Mouse (Mus musculus) right cerebral cortex, postnatal 36 days (tissue): ENCODE measurements around the gene Gm47996.
"Not testable (repeated sequence)": the region's sequence is repeated elsewhere in the genome, so short reads cannot be mapped to it uniquely, and the experiment has no call there.

Experiments
- DNase-seq, 2 experiments: peaks; one replicate each; pipeline ENCODE4 v3.0.0; 2022; ENCODE audit warnings: low spot score in 2 of 2, mixed read lengths in 1 of 2

Gene Gm47996

DNA sequence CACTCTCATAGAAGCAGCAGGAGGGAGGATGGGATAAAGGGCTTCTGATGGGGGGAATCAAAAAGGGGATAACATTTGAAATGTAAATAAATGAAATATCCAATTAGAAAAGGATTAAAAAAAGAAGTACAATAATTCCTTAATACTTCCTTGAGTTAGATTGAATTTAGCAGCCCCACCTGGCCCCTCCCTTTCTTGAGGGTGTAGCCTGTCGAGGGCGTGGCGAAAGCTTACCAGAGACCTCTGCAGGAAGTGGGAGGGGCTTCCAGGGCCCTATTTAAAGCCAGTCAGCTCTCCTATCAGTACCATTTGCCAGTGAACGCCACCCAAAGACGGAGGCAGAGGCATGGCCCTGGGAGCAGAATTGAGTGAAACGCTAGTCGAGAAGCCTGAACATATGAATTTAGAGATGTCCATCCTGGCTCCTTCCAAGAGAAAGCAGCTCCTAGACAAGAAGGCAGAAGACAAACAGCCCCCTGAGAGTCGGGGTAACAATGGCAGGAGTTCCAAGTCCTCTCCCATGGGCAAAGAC lies at the start of gene Gm47996:
TSS of gene Gm47996 (plus strand) at position 308 of the 532 bp plus-strand sequence.
- not testable (repeated sequence) for DNase-seq

- DNase-seq: no peak
Measured at GRCm38 (mm10) chr1:151166031-151166430, 43.9 kb upstream of the Gm47996 start.

DNA sequence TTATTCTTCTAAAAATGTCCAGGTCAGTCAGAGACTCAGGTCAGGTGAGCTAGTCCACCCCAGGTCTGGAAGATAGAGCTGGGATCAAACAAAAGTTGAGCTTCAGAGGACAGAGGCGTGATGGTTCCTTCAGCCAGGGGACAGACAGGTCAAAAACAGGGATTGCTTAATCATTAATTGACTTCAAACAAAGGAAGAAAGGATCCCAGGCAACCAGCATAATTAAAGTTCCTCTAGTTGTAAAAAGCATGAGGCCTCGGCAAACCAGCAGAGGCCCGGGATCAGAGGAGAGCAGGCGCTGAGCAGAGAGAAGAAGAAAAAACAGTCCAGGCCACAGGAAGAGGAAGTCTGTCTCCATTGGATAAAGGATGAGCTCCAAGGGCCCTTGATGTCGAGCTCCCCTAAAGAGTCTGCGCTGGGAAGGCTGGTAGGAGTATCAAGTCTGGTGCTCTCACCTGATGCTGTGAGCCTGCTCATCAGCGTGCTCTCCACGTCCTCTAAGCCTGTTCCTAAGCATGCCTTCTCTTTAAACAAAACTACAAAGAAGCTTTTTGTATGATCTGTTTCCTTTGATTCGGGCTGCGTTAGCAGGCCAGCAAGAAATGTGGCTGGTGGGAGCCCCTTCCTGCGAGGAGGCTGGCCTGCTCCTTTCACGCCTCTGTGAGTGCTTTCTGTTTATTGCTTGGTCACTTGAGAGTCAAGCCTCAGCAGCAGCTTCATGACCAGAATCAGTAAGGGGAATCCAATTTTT lies 42.5 kb upstream of the Gm47996 start:
- DNase-seq: no peak

DNA sequence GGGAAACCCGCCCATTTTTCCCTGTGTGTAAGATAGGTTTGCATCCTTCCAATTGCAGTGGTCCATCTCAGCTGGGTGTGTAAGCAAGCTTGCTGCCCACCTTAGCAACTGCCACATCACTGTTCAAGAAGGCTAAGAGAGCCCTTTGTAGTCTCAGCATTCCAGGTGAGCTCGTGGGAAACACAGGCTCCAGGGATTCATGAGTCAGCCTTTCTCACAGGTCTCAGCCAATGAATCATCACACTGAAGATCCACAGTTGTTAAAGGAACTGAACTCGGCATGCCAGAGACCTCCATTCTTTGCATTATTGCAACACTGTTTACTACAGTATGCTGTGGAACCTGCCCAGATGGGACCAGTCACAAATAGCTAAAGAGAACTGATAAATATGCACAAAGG lies 41.3 kb upstream of the Gm47996 start:
- no peak for DNase-seq

DNA sequence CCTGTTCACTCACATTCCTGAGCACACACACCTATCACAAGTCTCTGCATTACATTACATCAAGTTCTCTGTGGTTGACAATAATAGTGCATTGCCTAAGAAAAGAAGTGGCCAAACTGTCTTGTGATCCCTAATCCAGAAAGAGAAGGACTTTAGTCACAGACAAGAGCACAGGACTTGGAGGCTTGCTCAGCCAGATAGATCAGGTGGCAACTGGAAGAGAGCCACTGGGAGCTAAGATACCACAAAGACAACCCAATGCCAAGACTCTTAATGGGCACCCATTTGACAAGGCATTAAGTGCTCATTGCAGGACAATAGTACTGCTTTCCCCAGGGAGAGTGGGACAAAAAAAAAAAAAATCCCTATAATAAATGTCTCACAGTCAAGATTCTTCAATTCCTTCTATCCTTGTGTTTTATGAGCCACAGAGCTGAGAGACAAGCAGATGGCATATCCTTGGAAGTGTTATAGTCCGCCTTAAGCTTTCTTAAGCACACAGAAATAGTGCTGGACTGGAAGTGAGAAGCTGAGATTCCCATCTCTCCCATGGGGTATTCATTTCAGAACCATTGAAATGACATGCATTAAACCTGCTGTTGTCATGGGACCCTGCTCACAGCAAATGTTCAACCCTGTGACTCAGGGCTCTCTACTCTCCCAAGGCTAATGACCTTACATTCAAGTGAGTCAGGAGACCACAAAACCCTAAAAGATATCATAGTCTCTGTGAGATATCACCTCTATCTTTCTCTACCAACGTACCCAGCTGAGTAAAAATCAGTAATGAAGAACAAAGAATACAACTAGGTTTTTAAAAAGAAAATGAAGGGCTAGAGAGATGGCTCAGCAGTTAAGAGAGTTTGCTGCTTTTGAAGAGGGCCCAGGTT lies 38.1 kb upstream of the Gm47996 start:
- DNase-seq: no peak

DNA sequence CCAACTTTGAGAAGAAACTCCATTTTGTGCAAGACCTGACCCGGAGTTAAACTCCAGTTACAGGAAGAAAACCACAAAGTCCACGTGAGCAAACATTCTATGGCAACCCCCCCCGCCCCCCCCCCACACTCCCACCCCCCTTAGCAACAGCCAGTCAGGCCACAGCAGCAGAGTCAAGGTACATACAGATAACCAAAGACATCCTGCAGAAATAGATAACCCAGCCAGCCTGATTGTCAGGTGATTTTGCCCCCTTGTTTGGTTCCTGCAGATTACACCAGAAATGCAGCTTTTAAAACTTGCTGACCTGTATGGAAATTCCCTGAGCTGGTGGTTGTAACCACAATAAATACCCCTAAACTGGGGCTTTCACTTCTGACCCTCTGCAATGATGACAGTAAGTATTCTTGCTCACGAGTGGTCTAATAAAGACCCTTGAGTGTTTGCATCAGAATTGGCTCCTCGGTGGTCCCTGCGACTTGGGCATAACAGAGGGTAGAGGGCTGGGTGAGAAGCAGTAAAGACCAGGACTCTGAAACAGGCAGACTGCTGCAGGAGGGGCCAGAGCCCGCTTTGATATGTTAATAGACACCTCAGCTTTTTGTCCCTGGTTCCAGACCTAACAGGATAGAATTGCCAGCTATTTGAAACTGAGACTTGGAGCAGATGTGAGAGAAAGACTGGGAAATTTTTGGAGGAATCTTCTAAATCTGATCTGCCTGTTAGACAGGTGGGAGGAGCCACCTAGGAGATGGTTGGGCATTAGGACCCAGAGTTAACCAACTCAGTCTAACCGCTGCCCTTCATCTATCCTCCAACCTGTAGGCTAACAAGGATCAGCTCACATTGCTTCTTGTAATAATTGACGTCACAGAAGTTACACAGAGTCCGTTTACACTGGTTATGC lies 32.6 kb upstream of the Gm47996 start:
- no peak for DNase-seq

DNA sequence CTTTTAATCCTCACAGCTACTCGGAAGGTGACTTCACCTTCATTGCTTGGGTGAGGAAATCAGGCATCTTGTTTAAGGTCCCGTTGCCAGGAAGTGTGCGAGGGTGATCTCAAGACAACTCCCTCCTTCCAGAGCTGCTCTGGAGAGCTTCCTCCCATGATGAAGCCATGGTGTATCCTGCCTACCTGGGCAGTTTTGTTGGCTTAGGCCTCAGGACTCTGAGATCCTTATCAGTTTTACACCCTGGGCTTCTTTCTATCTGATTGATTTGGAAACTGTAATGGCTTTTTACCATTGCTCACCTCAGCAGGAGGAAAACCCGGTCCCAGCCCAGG lies 32.0 kb upstream of the Gm47996 start:
- DNase-seq: no peak

- DNase-seq: no peak
Measured at GRCm38 (mm10) chr1:151178505-151179083, 31.3 kb upstream of the Gm47996 start.

- no peak for DNase-seq
Measured at GRCm38 (mm10) chr1:151180167-151180566, 29.8 kb upstream of the Gm47996 start.

GRCm38 (mm10) chr1:151182266-151182665 lies 27.7 kb upstream of the Gm47996 start, which contains the start of gene Gm47985:
Gm47985 (plus strand) TSS chr1:151182537.
- not testable (repeated sequence) for DNase-seq

GRCm38 (mm10) chr1:151186186-151186585 lies 23.7 kb upstream of the Gm47996 start:
- DNase-seq: not testable (repeated sequence)

- not testable (repeated sequence) for DNase-seq
Measured at GRCm38 (mm10) chr1:151186879-151187424, 23.0 kb upstream of the Gm47996 start.

- DNase-seq: no peak
Measured at GRCm38 (mm10) chr1:151188469-151188868, 21.5 kb upstream of the Gm47996 start.

- DNase-seq: not testable (repeated sequence)
Measured at GRCm38 (mm10) chr1:151192075-151192474, 17.9 kb upstream of the Gm47996 start, which contains the start of gene Gm8947. Gm8947 (plus strand) TSS chr1:151192376.

DNA sequence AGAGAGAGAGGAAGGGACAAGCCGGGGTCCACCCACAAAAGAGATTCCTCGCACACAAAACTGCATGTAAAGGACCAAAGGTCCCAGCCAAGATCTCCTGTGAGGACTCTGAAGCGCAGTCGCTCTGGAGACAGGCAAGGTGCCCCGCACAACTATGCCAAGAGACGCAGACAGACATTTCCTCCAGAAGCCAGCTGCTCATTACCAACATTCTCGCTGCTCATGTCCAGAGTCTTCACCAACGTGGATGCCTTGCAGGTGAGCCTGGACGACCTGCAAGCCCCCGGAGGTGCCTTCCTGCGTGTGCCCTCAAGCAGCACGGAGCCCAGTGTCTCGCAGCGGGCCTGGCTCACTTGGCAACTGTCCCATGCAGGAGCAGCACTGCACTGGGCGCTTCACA lies 17.2 kb upstream of the Gm47996 start:
- DNase-seq: not testable (repeated sequence)

- not testable (repeated sequence) for DNase-seq
Measured at GRCm38 (mm10) chr1:151195986-151196385, 13.9 kb upstream of the Gm47996 start.

- DNase-seq: not testable (repeated sequence)
Measured at GRCm38 (mm10) chr1:151196690-151197089, 13.2 kb upstream of the Gm47996 start.

- not testable (repeated sequence) for DNase-seq
Measured at GRCm38 (mm10) chr1:151198120-151198519, 11.8 kb upstream of the Gm47996 start, which contains the start of gene Gm47995. Gm47995 (plus strand) TSS chr1:151198448.

DNA sequence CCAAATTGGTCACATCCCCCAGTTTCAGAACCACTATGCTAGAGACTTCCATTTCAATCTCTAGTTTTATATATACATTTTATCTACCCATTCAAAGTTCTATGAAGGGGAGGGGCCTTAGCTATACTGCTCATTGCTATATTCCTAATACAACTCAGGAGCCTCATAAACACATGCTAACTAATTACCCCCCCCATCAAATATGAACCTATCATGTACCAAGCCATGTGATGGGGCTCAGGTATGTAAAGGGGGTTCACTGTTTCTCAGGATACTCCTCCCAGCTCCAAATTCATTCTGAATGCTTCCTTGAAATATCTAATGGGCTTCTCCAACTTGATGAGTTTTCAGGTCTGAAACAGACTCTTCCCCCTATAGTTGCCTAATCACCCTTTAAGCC lies 9.3 kb upstream of the Gm47996 start:
- DNase-seq: not testable (repeated sequence)

DNA sequence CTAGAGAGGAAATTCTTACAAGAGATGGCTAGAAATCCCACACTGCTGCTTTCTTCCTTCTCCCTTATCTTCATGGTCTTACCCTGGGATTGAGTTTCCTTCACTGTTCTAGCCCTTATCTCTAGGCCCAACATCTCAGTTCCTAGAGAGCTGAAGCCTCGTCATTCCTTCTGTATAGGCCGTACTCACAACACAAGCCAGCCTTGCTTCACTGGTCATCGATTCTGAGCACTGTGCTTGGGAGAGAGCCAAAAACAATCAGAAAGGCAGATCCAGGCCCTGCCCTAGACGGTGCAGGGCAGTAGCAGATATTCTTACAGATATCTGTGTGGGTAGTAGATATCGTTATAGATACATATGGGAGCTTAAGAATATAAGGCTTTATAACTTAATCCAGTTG lies 7.2 kb upstream of the Gm47996 start:
- DNase-seq: not testable (repeated sequence)
